Mouse (Mus musculus) midbrain, postnatal 0 days (tissue): ENCODE results near the gene Cdc20. TPM values are rescaled to one million over a fixed set of nuclear protein-coding genes. Genes with fewer than 3 reads are reported as not detected.

Experiments used
- ATAC-seq: fragments of 200-750 bp; cut with Nextera tagmentation; 2 replicates; pipeline ENCODE4 v1.8.0; 2017; ENCODE audit warnings: moderate number of reproducible peaks, mild to moderate bottlenecking, moderate TSS enrichment, moderate library complexity; ENCODE audit not compliant: low FRiP score
- DNase-seq: peaks from one replicate; pipeline ENCODE4 v3.0.0-alpha.2; 2015; ENCODE audit warnings: low spot score
- H3K27ac ChIP-seq: fragments of 300-500 bp; sonication (generic); 2 replicates; pipeline ENCODE4 v1.5.1; 2014; ENCODE audit warnings: low read depth, mild to moderate bottlenecking, low read length, mixed read lengths
- H3K27me3 ChIP-seq: fragments of 300-500 bp; sonication (generic); 2 replicates; pipeline ENCODE4 v1.6.1; 2014; ENCODE audit warnings: low read length, control low read depth, mixed read lengths; ENCODE audit not compliant: insufficient read depth
- H3K36me3 ChIP-seq: fragments of 300-500 bp; sonication (generic); 2 replicates; pipeline ENCODE4 v1.6.1; 2014; ENCODE audit warnings: low read length, control low read depth, mixed read lengths; ENCODE audit not compliant: insufficient read depth
- H3K4me1 ChIP-seq: fragments of 300-500 bp; sonication (generic); 2 replicates; pipeline ENCODE4 v1.6.1; 2014; ENCODE audit warnings: mild to moderate bottlenecking, control low read depth, antibody characterized with exemption, low read length, mixed read lengths; ENCODE audit not compliant: insufficient read depth
- H3K4me2 ChIP-seq: fragments of 300-500 bp; sonication (generic); 2 replicates; pipeline ENCODE4 v1.6.1; 2014; ENCODE audit warnings: low read depth, mild to moderate bottlenecking, low read length, mixed read lengths; ENCODE audit not compliant: poor library complexity, severe bottlenecking
- H3K4me3 ChIP-seq: fragments of 300-500 bp; sonication (generic); 2 replicates; pipeline ENCODE4 v1.5.1; 2014; ENCODE audit warnings: low read depth, mild to moderate bottlenecking, low read length, moderate library complexity
- H3K9ac ChIP-seq: fragments of 300-500 bp; sonication (generic); replicated peaks from 2 replicates; pipeline ENCODE4 v1.6.1; 2014; ENCODE audit warnings: mild to moderate bottlenecking, low read length, moderate library complexity, mixed read lengths; ENCODE audit not compliant: poor library complexity, severe bottlenecking
- H3K9me3 ChIP-seq: fragments of 300-500 bp; sonication (generic); 2 replicates; pipeline ENCODE4 v1.6.1; 2016; ENCODE audit warnings: low read length, control low read depth
- CTCF ChIP-seq: IDR thresholded peaks from 2 replicates; pipeline ENCODE4 v1.5.1; 2016; ENCODE audit warnings: antibody characterized with exemption, mild to moderate bottlenecking
- WGBS: fragments of 180-500 bp; shearing (Covaris S2); extraction: QIAGEN DNeasy Blood & Tissue Kit; methylation state at CpG from one replicate; pipeline ENCODE4 v1.1.7; 2014; 5-methylcytosine and 5-hydroxymethylcytosine counted together
- polyA plus RNA-seq: library from polyadenylated mRNA; unstranded; fragments of >200 nt; fragmentation: Nextera tagmentation; extraction: Ambion mirVana; gene quantifications from 2 replicates; pipeline ENCODE4 v1.2.1, GENCODE M21; 2015
- total RNA-seq: library from RNA; depleted of rRNA; stranded (reverse); fragments of >200 nt; gene quantifications from 2 replicates; pipeline ENCODE4 v1.2.3, GENCODE M21; 2014; rRNA removed

The Cdc20 gene
- total and polyA plus RNA-seq, 2 experiments from 2014 or later, result 9.7 to 15.3 TPM

DNA sequence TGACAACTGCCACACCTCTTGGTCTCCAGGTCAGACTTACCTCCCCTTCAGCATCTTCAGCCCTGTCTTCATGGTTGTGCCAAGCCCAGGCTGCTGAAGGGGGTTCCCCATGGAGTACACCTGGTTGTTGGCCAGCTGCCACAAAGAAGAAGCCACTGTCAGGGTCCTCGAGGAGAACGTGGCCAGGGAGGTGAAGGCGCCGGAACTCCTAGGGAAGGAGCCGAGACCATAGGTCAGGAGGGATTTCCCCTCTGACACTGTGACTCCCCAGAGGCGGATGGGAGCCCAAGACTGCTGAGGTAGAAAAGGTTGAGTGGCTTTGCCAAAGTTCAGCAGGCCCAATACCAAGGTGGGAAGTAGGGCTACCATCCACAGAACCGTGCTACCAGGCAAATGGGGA is 53.9 kb downstream of the Cdc20 start:
- no peak for TF ChIP-seq CTCF
- 95% methylated on average over 7 of the region's 7 CpGs for WGBS
- H3K27ac ChIP-seq, result no peak overlapping the region
- DNase-seq (no peak), ATAC-seq (no peak)
- no peak overlapping the region for H3K4me2 ChIP-seq
- no peaks in the 10 kb centered on the region for H3K4me1 ChIP-seq
- H3K36me3 ChIP-seq, result peaks cover 89% of the 10 kb centered on the region
- no peak overlapping the region for H3K4me3 ChIP-seq
- H3K27me3 ChIP-seq, result no peaks in the 10 kb centered on the region
- no peak overlapping the region for H3K9ac ChIP-seq
- no peaks in the 10 kb centered on the region for H3K9me3 ChIP-seq

Other genes with a start within 250 kb of the Cdc20 start
- gene Ptprf, start 145.9 kb downstream of the Cdc20 start, total RNA-seq, result 160 and 186 TPM in 2 replicates
- gene Ptprf, start 145.9 kb downstream of the Cdc20 start, polyA plus RNA-seq, result 46.4 and 48.1 TPM in 2 replicates
- gene Szt2, start 28.1 kb downstream of the Cdc20 start, total RNA-seq, result 18.8 and 29.0 TPM in 2 replicates
- gene Szt2, start 28.1 kb downstream of the Cdc20 start, polyA plus RNA-seq, result 3.2 and 4.6 TPM in 2 replicates
- 48.0 and 54.8 TPM in 2 replicates for gene Med8, start 28.0 kb downstream of the Cdc20 start, total RNA-seq
- gene Med8, start 28.0 kb downstream of the Cdc20 start, polyA plus RNA-seq, result 90.1 and 95.7 TPM in 2 replicates
- 22.1 and 23.6 TPM in 2 replicates for gene Elovl1, start 9.3 kb downstream of the Cdc20 start, total RNA-seq
- gene Elovl1, start 9.3 kb downstream of the Cdc20 start, polyA plus RNA-seq, result 23.8 and 28.2 TPM in 2 replicates
- gene Mpl, start 20.2 kb upstream of the Cdc20 start, total RNA-seq, result 0.11 TPM in 1 of 2 replicates, not detected in the other
- 0.11 and 0.15 TPM in 2 replicates for gene Mpl, start 20.2 kb upstream of the Cdc20 start, polyA plus RNA-seq
- 15.7 and 17.2 TPM in 2 replicates for gene Tie1, start 52.7 kb upstream of the Cdc20 start, total RNA-seq
- gene Tie1, start 52.7 kb upstream of the Cdc20 start, polyA plus RNA-seq, result 9.9 and 10.3 TPM in 2 replicates
- gene 2610528J11Rik, start 89.6 kb upstream of the Cdc20 start, total RNA-seq, result not detected in 2 replicates
- gene 2610528J11Rik, start 89.6 kb upstream of the Cdc20 start, polyA plus RNA-seq, result not detected in 2 replicates
- gene Tmem125, start 106.7 kb upstream of the Cdc20 start, total RNA-seq, result 0.19 and 0.22 TPM in 2 replicates
- gene Tmem125, start 106.7 kb upstream of the Cdc20 start, polyA plus RNA-seq, result 0.14 and 0.23 TPM in 2 replicates
- 0.82 and 1.1 TPM in 2 replicates for gene Cfap57, start 183.4 kb upstream of the Cdc20 start, total RNA-seq
- 1.4 TPM in 2 replicates for gene Cfap57, start 183.4 kb upstream of the Cdc20 start, polyA plus RNA-seq
- gene Ebna1bp2, start 183.4 kb upstream of the Cdc20 start, total RNA-seq, result 29.4 and 40.7 TPM in 2 replicates
- 76.7 and 83.8 TPM in 2 replicates for gene Ebna1bp2, start 183.4 kb upstream of the Cdc20 start, polyA plus RNA-seq
- not detected in 2 replicates for gene Olfr62, start 221.6 kb upstream of the Cdc20 start, total RNA-seq
- not detected in 2 replicates for gene Olfr62, start 221.6 kb upstream of the Cdc20 start, polyA plus RNA-seq